Mouse (Mus musculus) layer of hippocampus, adult 18-20 months (tissue): Measurements from ENCODE around the gene Zfp691. TPM values are rescaled to one million over a fixed set of nuclear protein-coding genes. Genes with fewer than 3 reads are reported as not detected.

Source experiments
- DNase-seq, 2 experiments: peaks; one replicate each; pipeline ENCODE4 v3.0.0; 2022; ENCODE audit warnings: low spot score in 2 of 2
- long read RNA-seq: library from polyadenylated mRNA; stranded (forward); transcript quantifications from one replicate; pipeline ENCODE4 v2.0.0, GENCODE M21; 2021
- total RNA-seq, 2 experiments: library from RNA; stranded (reverse); gene quantifications; 2 replicates each; pipeline ENCODE4 v1.2.3; 2021

The Zfp691 gene
- total RNA-seq = 1 to 10 TPM; 6.8 to 8.2 TPM
- long read RNA-seq, partial matches to known transcripts = 0 of 2 reads
- long read RNA-seq, other reads (novel, unspliced or antisense) = 1 of 2 reads

- peak; percentile 91 to 99 for DNase-seq
Observed at GRCm38 (mm10) chr4:119173851-119174453, at the start of gene Zfp691. Gene Zfp691 (minus strand): TSS chr4:119174195.

DNA sequence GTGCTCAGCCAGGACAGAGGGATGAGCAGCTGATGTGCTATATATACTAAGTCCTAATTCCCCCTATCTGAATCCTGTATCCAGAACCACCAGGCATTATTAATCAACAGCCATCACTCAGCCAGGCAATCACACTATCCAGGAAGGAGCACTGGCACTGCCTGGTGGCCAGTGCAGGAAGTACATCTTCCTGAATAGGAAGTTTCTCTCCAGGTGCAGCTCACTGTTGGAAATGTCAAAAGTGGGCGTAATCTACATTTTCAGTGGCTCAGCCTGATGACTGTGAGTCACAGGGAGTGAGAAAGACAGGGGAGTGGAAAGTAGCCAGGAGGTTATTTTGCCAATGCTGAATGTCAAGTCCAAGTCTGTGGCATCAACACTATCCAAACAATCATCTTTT is 49.7 kb upstream of the Zfp691 start:
- DNase-seq = peak; percentile 43 to 71

DNA sequence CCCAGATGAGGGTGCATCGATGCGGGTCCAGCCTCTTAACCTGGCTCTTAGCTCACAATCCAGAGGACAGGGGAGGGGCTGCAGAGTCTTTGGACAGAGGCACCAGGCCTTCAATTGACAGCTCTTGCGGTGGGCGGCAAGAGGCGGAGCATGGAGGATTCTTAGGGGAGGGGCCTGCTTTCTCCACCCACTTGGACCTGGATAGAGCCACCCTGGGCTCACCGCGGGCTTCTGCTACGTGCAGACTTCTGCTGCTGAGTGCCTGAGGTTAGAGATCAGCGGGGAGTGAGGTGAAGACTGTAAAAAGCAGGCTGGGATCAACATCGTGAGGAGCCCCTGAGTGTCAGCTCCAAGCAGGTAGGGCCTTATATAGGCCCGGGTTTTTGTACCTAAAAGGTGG is 44.2 kb upstream of the Zfp691 start, which contains the start of gene Tmem269:
TSS of gene Tmem269 (minus strand) at position 49 of the 400 bp plus-strand sequence.
- no peak for DNase-seq

- DNase-seq = no peak
Observed at GRCm38 (mm10) chr4:119216667-119217066, 42.7 kb upstream of the Zfp691 start.

GRCm38 (mm10) chr4:119204672-119205071 is 30.7 kb upstream of the Zfp691 start:
- peak; percentile 32 to 66 for DNase-seq

GRCm38 (mm10) chr4:119198105-119198504 is 24.1 kb upstream of the Zfp691 start:
- no peak for DNase-seq

DNA sequence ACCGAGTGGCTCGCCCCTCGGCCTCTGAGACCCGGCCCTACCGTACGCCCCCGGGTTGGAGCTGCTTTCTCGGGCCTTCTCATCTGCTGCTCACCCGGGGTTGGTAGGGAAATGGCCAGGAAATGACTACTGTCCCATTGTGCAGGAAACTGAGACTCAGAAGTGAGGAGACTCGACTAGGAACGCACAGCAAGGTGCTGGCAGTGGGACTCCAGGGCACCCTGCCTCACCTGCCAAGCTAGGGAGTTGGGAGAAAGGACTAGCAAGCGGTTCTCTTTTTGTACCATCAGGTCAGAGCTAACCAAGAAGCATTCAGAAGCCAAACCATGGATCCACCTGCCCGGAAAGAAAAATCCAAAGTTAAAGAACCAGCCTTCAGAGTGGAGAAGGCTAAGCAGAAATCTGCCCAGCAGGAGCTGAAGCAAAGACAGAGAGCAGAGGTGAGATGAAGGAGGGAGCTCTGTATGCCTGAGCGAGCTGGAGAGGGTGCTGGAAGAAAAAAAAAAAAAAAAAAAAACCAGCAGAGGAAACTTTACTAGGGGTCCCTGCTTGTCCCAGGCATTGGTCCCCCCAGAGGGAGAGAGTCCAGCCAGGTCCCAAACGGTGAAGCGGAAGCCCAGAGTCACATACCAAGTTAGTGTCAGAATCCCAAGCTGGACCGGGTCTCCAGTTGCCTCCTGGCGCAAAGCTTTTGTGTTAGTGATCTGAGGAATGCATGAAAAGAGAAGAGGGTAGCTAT is 21.8 kb upstream of the Zfp691 start:
- no peak for DNase-seq

GRCm38 (mm10) chr4:119194909-119195581 is 21.1 kb upstream of the Zfp691 start, which contains the start of gene Svbp:
Gene Svbp (plus strand): TSS chr4:119195306.
- DNase-seq = peak; percentile 69 to 84

- DNase-seq = no peak
Observed at GRCm38 (mm10) chr4:119192757-119193156, 18.8 kb upstream of the Zfp691 start.

DNA sequence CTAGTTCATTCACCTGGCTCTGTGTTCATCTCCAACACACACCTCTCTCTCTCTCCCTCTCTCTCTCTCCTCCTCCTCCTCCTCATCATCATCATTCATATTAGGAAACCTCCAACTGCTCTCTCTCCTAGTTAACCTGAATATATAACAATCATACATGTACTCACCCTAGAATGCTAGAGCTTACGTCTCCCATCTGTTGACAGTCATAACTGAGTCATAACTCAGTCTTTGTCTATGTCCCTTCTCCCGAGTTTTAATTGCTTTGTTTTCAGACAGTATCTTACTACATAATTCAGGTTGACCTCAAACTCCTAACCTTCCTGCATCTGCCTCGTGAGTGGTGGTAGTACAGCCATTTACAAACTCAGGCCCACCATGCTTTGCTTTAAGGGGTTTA is 17.3 kb upstream of the Zfp691 start:
- no peak for DNase-seq

DNA sequence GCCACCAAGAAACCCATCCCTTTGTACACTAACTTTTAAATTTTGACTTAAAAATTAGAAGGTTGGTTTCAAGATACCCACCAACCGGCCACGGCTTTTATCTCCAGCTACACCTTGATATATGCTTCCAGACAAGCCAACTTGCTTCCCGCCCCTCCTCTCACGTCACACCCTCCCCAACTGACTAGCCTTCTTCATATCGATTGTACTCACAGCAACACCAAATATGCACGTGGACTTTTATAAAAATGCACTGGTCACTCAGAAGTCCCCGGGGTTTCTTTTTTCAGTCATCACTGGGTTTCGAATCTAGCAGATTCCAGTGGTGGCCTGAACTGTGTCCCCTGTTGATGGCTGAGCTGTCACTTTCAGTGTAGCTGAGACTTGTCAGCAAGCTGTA is 16.6 kb upstream of the Zfp691 start:
- no peak for DNase-seq

GRCm38 (mm10) chr4:119189864-119190263 is 15.9 kb upstream of the Zfp691 start, which contains the start of gene Ermap:
Gene Ermap (minus strand): TSS chr4:119190011.
- no peak for DNase-seq

- DNase-seq = no peak
Observed at GRCm38 (mm10) chr4:119189392-119189791, 15.4 kb upstream of the Zfp691 start.

DNA sequence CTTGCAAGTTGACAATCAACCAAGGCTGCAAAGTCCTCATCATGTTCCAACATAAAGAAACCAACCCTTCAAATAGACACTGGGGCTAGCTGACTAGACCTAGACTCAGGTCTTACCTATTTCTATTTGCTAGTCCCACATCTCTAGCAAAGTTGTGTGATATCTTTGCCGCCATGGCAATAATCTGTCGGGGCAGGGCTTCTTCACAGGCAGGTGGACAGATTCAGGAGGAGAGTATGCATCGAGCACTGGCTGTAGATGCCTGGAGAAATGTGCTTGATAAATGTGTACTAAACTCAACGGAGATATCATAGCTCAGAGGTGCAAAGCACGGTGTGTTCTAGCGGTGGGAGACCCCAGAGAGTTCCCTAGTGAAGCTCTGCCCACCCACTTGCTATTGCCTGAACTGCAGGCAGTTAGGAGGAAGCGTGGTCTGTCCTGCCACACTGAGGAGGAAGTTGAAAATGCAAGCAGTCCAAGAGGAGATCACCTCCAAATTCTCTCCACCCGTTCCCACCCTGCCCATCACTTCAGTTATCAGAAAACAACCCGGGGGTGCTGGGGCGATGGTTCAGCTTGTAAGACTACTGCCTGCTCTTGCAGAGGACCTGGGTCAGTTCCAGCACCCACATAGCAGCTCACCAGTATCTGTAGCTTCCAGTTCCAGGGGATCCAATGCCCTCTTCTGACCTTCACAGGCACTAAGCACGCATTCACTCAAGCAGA is 14.2 kb upstream of the Zfp691 start:
- DNase-seq = no peak

GRCm38 (mm10) chr4:119185771-119186170 is 11.8 kb upstream of the Zfp691 start:
- no peak for DNase-seq

DNA sequence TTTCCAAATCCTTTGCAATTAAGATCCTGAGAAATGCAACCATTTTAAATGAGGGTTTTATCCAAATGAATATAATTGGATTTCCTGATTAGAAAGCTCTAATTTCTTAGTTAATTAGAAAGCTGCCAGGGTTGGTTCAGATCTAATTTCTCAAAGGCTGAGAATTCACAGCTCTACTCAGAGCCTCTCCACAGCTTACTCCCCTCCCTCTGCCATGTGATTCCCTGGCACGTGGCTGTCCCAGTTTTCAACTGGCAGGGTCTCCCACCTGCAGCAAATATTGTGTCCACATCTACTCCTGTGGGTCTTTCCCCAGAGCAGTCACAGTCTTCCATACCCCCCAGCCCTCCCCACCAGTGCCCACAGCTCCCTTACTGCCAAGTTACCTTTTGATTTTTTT is 9.5 kb upstream of the Zfp691 start:
- no peak for DNase-seq

- DNase-seq = no peak
Observed at GRCm38 (mm10) chr4:119181456-119181855, 7.5 kb upstream of the Zfp691 start.

- no peak for DNase-seq
Observed at GRCm38 (mm10) chr4:119180133-119180707, 6.2 kb upstream of the Zfp691 start.

DNA sequence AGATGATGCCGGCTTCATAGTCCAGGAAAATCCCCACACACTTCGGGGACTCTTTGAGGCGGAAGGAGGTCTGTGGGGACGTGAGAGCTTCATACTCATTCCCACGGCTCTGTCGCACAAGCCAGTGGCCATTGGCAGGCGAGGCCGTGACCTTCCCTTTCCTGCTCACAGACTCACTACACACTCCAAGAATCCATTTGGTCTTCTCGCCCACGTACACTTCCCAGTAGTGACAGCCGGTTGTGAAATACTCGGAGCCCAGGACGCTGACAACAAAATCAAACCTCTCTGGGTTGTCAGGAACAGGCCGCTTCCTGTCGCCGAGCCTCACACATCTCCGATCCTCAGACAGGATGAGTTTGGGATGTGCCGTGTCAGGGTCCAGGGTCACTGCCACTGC is 4.3 kb upstream of the Zfp691 start:
- no peak for DNase-seq

GRCm38 (mm10) chr4:119177702-119178101 is 3.7 kb upstream of the Zfp691 start:
- DNase-seq = no peak
